Mouse (Mus musculus): ENCODE data around the gene Epn2. TPM values are rescaled to one million over a fixed set of nuclear protein-coding genes. Genes with fewer than 3 reads are reported as not detected.
A peak's percentile ranks its signal among the peaks of the same experiment; 100 is the strongest.
"Not testable (repeated sequence)": the region's sequence is repeated elsewhere in the genome, so short reads cannot be mapped to it uniquely, and the experiment has no call there.

Epn2 gene
- total and polyA plus RNA-seq, 3 experiments, result 8.6 to 12.5 TPM; not detected in 1

GRCm38 (mm10) chr11:61584830-61585229 is 5.3 kb upstream of the Epn2 start:
- Histone ChIP-seq H3K79me2 (ENCODE audit: control insufficient read depth, insufficient read depth, low read length, poor library complexity) (no peaks in the 10 kb centered on the region), H3K4me1 (ENCODE audit: control insufficient read depth in 1 of 2, insufficient read depth in 2 of 2, low read length in 2 of 2) (peaks cover 0 to 3% of the 10 kb centered on the region in 2 experiments; a peak in 3 of 4 replicates), H3K36me3 (ENCODE audit: control insufficient read depth in 1 of 2, insufficient read depth in 2 of 2, low read length in 2 of 2) (no peaks in the 10 kb centered on the region), H3K4me3 (ENCODE audit: control insufficient read depth in 1 of 2, insufficient read depth in 1 of 2, low read depth in 2 of 2, low read length in 2 of 2) (no peak overlapping the region), H3K27me3 (ENCODE audit: control insufficient read depth in 1 of 2, insufficient read depth in 2 of 2, low read length in 2 of 2) (peaks cover 0 to 1% of the 10 kb centered on the region in 2 experiments; a peak in 2 of 4 replicates), H3K27ac (ENCODE audit: control insufficient read depth, low read depth, low read length) (no peak overlapping the region), H3K9me3 (replicated peaks; ENCODE audit: insufficient read depth, low read length) (no peaks in the 10 kb centered on the region), H3K9ac (ENCODE audit: control insufficient read depth, low read depth, low read length, poor library complexity, severe bottlenecking) (no peak overlapping the region)
- TF ChIP-seq MYC (IDR thresholded peaks at IDR 0.05; ENCODE audit: low read depth, low read length), result no peak
- no peak for TF ChIP-seq HCFC1 (IDR thresholded peaks at IDR 0.05; ENCODE audit: low read depth, low read length)
- TF ChIP-seq RCOR1 (IDR thresholded peaks at IDR 0.05; ENCODE audit: low read depth, low read length), result no peak
- TF ChIP-seq POLR2AphosphoS5 (IDR thresholded peaks at IDR 0.05; ENCODE audit: borderline replicate concordance, low read depth, low read length), result no peak
- TF ChIP-seq ELF1 (IDR thresholded peaks at IDR 0.05; ENCODE audit: low read depth, low read length), result no peak
- TF ChIP-seq BHLHE40 (IDR thresholded peaks at IDR 0.05; ENCODE audit: borderline replicate concordance, low read depth, low read length), result no peak
- no peak for DNase-seq (ENCODE audit: low read depth, low spot score)

DNA sequence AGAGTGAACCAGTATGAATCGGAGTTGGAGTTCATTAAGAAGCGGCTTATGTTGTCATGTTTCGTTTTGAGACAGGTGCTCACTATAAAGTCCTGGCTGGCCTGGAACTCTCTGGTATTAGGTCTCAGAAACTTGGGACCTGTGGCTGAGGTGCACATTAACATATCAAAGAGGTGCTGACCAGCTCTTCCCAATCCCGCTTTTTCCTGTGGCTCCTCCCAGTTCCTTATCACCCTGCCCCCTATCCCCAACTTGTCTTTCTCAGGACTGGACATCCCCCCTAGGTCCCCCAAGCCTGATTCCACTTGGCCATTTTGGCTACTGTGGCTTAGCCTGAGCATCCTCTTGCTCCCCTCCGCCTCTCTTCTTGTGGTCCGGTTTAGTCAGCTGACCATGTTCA is 4.6 kb upstream of the Epn2 start:
- Histone ChIP-seq H3K27me3 (ENCODE audit: control insufficient read depth in 1 of 2, insufficient read depth in 2 of 2, low read length in 2 of 2) (peaks cover 0 to 1% of the 10 kb centered on the region in 2 experiments; a peak in 2 of 4 replicates), H3K9ac (ENCODE audit: control insufficient read depth, low read depth, low read length, poor library complexity, severe bottlenecking) (no peak overlapping the region), H3K27ac (ENCODE audit: control insufficient read depth, low read depth, low read length) (no peak overlapping the region)

GRCm38 (mm10) chr11:61582808-61583207 is 3.3 kb upstream of the Epn2 start:
- not testable (repeated sequence) for H3K79me2 ChIP-seq (ENCODE audit: control insufficient read depth, insufficient read depth, low read length, poor library complexity); H3K9ac ChIP-seq (ENCODE audit: control insufficient read depth, low read depth, low read length, poor library complexity, severe bottlenecking); H3K27me3 ChIP-seq (ENCODE audit: control insufficient read depth in 1 of 2, insufficient read depth in 2 of 2, low read length in 2 of 2); H3K4me3 ChIP-seq (ENCODE audit: control insufficient read depth in 1 of 2, insufficient read depth in 1 of 2, low read depth in 2 of 2, low read length in 2 of 2); H3K27ac ChIP-seq (ENCODE audit: control insufficient read depth, low read depth, low read length); H3K36me3 ChIP-seq (ENCODE audit: control insufficient read depth in 1 of 2, insufficient read depth in 2 of 2, low read length in 2 of 2); H3K9me3 ChIP-seq (replicated peaks; ENCODE audit: insufficient read depth, low read length)
- peaks cover 0 to 10% of the 10 kb centered on the region in 2 experiments for H3K4me1 ChIP-seq (ENCODE audit: control insufficient read depth in 1 of 2, insufficient read depth in 2 of 2, low read length in 2 of 2)
- DNase-seq (ENCODE audit: low read depth, low spot score), result peak; percentile 22
- TF ChIP-seq RCOR1 (IDR thresholded peaks at IDR 0.05; ENCODE audit: low read depth, low read length) (peak; percentile 46; the same call in 1 of the 2 replicates), GATA1 (IDR thresholded peaks at IDR 0.05; ENCODE audit: low read depth, low read length) (peak; percentile 47; the same call in 1 of the 2 replicates), EP300 (IDR thresholded peaks at IDR 0.05; ENCODE audit: low read depth in 1 of 2, low read length in 2 of 2) (peak in 1 of 2 experiments; percentile 58; a peak in 2 of 4 replicates)

More for the DNA sequence above, 4.6 kb upstream of the Epn2 start:
- DNase-seq (ENCODE audit: low read depth, low spot score), result no peak
- H3K79me2 ChIP-seq (ENCODE audit: control insufficient read depth, insufficient read depth, low read length, poor library complexity), result peaks cover 1% of the 10 kb centered on the region; the same call in 1 of the 2 replicates
- TF ChIP-seq TBP (IDR thresholded peaks at IDR 0.05; ENCODE audit: low read depth, low read length) (no peak), CTCF (IDR thresholded peaks at IDR 0.05 in 2 of 3, conservative IDR thresholded peaks at IDR 0.05 in 1 of 3; ENCODE audit: control insufficient read depth in 1 of 3, insufficient read depth in 1 of 3, low read depth in 2 of 3, low read length in 3 of 3, poor library complexity in 1 of 3, severe bottlenecking in 1 of 3) (no peak), USF1 (IDR thresholded peaks at IDR 0.05; ENCODE audit: low read depth, low read length) (no peak), MEF2A (IDR thresholded peaks at IDR 0.05; ENCODE audit: extremely low read depth, insufficient replicate concordance, low read depth, low read length, poor library complexity, severe bottlenecking) (no peak), ZKSCAN1 (IDR thresholded peaks at IDR 0.05; ENCODE audit: low read depth, low read length) (no peak), NELFE (IDR thresholded peaks at IDR 0.05; ENCODE audit: low read depth, low read length) (no peak), MAX (IDR thresholded peaks at IDR 0.05; ENCODE audit: low read length) (no peak), ZMIZ1 (IDR thresholded peaks at IDR 0.05; ENCODE audit: low read depth, low read length) (no peak), KAT2A (conservative IDR thresholded peaks at IDR 0.05; ENCODE audit: low read depth, low read length) (no peak), POLR2AphosphoS2 (IDR thresholded peaks at IDR 0.05; ENCODE audit: low read length) (no peak), NRF1 (IDR thresholded peaks at IDR 0.05; ENCODE audit: insufficient read depth, low read depth, low read length, poor library complexity, severe bottlenecking) (no peak), TAL1 (IDR thresholded peaks at IDR 0.05; ENCODE audit: low read length) (no peak), MYB (IDR thresholded peaks at IDR 0.05; ENCODE audit: low read depth, low read length) (no peak), POLR2A (IDR thresholded peaks at IDR 0.05; ENCODE audit: control insufficient read depth in 1 of 2, insufficient read depth in 1 of 2, low read depth in 1 of 2, low read length in 2 of 2, poor library complexity in 1 of 2) (no peak), EP300 (IDR thresholded peaks at IDR 0.05; ENCODE audit: low read depth in 1 of 2, low read length in 2 of 2) (no peak), SMC3 (IDR thresholded peaks at IDR 0.05; ENCODE audit: low read depth, low read length) (no peak), UBTF (IDR thresholded peaks at IDR 0.05; ENCODE audit: borderline replicate concordance, insufficient read depth, low read depth, low read length) (no peak), CHD2 (IDR thresholded peaks at IDR 0.05; ENCODE audit: low read length) (no peak), MAZ (IDR thresholded peaks at IDR 0.05; ENCODE audit: low read depth, low read length) (no peak)
- no peaks in the 10 kb centered on the region for H3K36me3 ChIP-seq (ENCODE audit: control insufficient read depth in 1 of 2, insufficient read depth in 2 of 2, low read length in 2 of 2)
- H3K9me3 ChIP-seq (replicated peaks; ENCODE audit: insufficient read depth, low read length), result no peaks in the 10 kb centered on the region
- no peak overlapping the region for H3K4me3 ChIP-seq (ENCODE audit: control insufficient read depth in 1 of 2, insufficient read depth in 1 of 2, low read depth in 2 of 2, low read length in 2 of 2)
- peaks cover 0 to 5% of the 10 kb centered on the region in 2 experiments; a peak in 3 of 4 replicates for H3K4me1 ChIP-seq (ENCODE audit: control insufficient read depth in 1 of 2, insufficient read depth in 2 of 2, low read length in 2 of 2)
